Mouse (Mus musculus): ENCODE results near the gene Polr2h. TPM values are rescaled to one million over a fixed set of nuclear protein-coding genes. Genes with fewer than 3 reads are reported as not detected.
A peak's percentile ranks its signal among the peaks of the same experiment; 100 is the strongest.

Polr2h gene
- total RNA-seq, 2 experiments from 2014 or later, result 21.7 to 25.5 TPM

- intact Hi-C loops (cut with DNase I), result no loop called here
- peak in 1 of 2 experiments; percentile 22 for DNase-seq (ENCODE audit: low spot score in 2 of 2)
Observed at GRCm38 (mm10) chr16:20700036-20700435, 17.4 kb upstream of the Polr2h start.

GRCm38 (mm10) chr16:20701316-20701715, 16.1 kb upstream of the Polr2h start:
- intact Hi-C loops (cut with DNase I), result no loop called here
- peak in 1 of 2 experiments; percentile 9 for DNase-seq (ENCODE audit: low spot score in 2 of 2)

GRCm38 (mm10) chr16:20701729-20702521, 15.5 kb upstream of the Polr2h start:
- DNase-seq (ENCODE audit: low spot score in 2 of 2), result peak in 1 of 2 experiments; percentile 3

GRCm38 (mm10) chr16:20702522-20702893, 15.0 kb upstream of the Polr2h start:
- intact Hi-C loops (cut with DNase I), result no loop called here
- peak in 1 of 2 experiments; percentile 69 for DNase-seq (ENCODE audit: low spot score in 2 of 2)

More at GRCm38 (mm10) chr16:20701729-20702521, 15.5 kb upstream of the Polr2h start:
- intact Hi-C loops (cut with DNase I), result no loop called here

GRCm38 (mm10) chr16:20703071-20703470, 14.4 kb upstream of the Polr2h start:
- DNase-seq (ENCODE audit: low spot score in 2 of 2), result peak in 1 of 2 experiments; percentile 10
- intact Hi-C loops (cut with DNase I), result no loop called here

GRCm38 (mm10) chr16:20703699-20704400, 13.6 kb upstream of the Polr2h start:
- no peak for DNase-seq (ENCODE audit: low spot score in 2 of 2)
- intact Hi-C loops (cut with DNase I), result no loop called here

GRCm38 (mm10) chr16:20705786-20706185, 11.7 kb upstream of the Polr2h start:
- no peak for DNase-seq (ENCODE audit: low spot score in 2 of 2)
- intact Hi-C loops (cut with DNase I), result no loop called here

- DNase-seq (ENCODE audit: low spot score in 2 of 2), result peak in 1 of 2 experiments; percentile 15
Observed at GRCm38 (mm10) chr16:20706407-20707055, 10.9 kb upstream of the Polr2h start.

GRCm38 (mm10) chr16:20708220-20708938, 9.1 kb upstream of the Polr2h start:
- DNase-seq (ENCODE audit: low spot score in 2 of 2), result no peak
- intact Hi-C loops (cut with DNase I), result no loop called here

More at GRCm38 (mm10) chr16:20706407-20707055, 10.9 kb upstream of the Polr2h start:
- intact Hi-C loops (cut with DNase I), result no loop called here

- intact Hi-C loops (cut with DNase I), result no loop called here
- DNase-seq (ENCODE audit: low spot score in 2 of 2), result peak in 1 of 2 experiments; percentile 25
Observed at GRCm38 (mm10) chr16:20708939-20709734, 8.3 kb upstream of the Polr2h start.

- intact Hi-C loops (cut with DNase I), result no loop called here
Observed at GRCm38 (mm10) chr16:20710370-20710769, 7.1 kb upstream of the Polr2h start.

GRCm38 (mm10) chr16:20710810-20711209, 6.7 kb upstream of the Polr2h start:
- DNase-seq (ENCODE audit: low spot score in 2 of 2), result no peak
- intact Hi-C loops (cut with DNase I), result no loop called here

More at GRCm38 (mm10) chr16:20710370-20710769, 7.1 kb upstream of the Polr2h start:
- DNase-seq (ENCODE audit: low spot score in 2 of 2), result no peak

- intact Hi-C loops (cut with DNase I), result no loop called here
- DNase-seq (ENCODE audit: low spot score in 2 of 2), result no peak
Observed at GRCm38 (mm10) chr16:20712190-20712589, 5.3 kb upstream of the Polr2h start.

- intact Hi-C loops (cut with DNase I), result no loop called here
- DNase-seq (ENCODE audit: low spot score in 2 of 2), result no peak
Observed at GRCm38 (mm10) chr16:20712889-20713288, 4.6 kb upstream of the Polr2h start.

- intact Hi-C loops (cut with DNase I), result loop anchor here (5.0 kb wide), 3 partner anchors 48 to 478 kb away; no protein-coding TSS in a partner anchor
- DNase-seq (ENCODE audit: low spot score in 2 of 2), result peak in 1 of 2 experiments; percentile 16
Observed at GRCm38 (mm10) chr16:20714307-20715080, 3.0 kb upstream of the Polr2h start.

- intact Hi-C loops (cut with DNase I), result loop anchor here (5.0 kb wide), 3 partner anchors 47 to 477 kb away; no protein-coding TSS in a partner anchor
- no peak for DNase-seq (ENCODE audit: low spot score in 2 of 2)
Observed at GRCm38 (mm10) chr16:20715161-20715560, 2.3 kb upstream of the Polr2h start.

- intact Hi-C loops (cut with DNase I), result loop anchor here (5.0 kb wide), 3 partner anchors 47 to 477 kb away; no protein-coding TSS in a partner anchor
- no peak for DNase-seq (ENCODE audit: low spot score in 2 of 2)
Observed at GRCm38 (mm10) chr16:20715566-20715965, 1.9 kb upstream of the Polr2h start.
